Mouse (Mus musculus) right cerebral cortex, postnatal 4 days (tissue): ENCODE data around the gene Rbm12.

Experiments
- DNase-seq: peaks from one replicate; pipeline ENCODE4 v3.0.0-alpha.2; 2022

The Rbm12 gene

DNA sequence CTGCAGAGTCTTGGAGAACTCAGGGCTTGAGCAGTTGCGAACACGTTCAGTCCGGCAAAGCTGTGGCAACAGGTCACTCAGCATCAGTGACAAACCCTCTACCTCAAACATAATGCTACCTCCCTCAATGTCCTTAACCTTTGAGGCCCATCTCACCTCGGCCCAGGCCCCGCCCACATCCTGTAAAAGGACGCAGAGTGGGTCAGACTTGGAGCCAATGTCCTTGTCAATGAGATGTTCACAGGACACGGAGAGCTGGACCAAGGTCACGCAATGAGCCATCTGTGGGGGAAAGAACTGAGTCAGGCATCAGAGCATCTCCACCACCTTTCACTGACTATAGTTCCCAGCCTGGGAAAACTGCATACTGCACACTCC lies 32.6 kb downstream of the Rbm12 start:
- no peak for DNase-seq

- no peak for DNase-seq
Measured at GRCm38 (mm10) chr2:156078421-156079182, 33.2 kb downstream of the Rbm12 start.

DNA sequence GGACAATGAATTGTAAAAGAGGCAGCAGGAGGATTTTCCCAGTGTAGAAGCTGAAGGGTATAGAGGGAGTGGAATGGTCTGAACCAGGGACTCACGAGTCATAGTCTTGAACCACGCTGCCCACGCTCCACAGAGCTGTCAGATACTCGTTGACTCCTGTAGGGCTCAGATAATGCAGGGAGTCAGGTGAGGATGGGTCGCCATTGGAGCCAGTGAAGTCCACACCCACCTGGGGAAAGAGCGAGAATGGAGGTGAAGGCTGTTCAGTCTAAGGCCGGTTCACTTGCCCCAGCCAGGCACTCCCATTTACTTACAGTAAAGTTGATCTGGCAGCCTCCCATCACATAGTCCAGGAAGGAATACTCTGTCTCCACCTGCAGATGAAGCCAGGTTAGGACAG lies 34.3 kb downstream of the Rbm12 start:
- DNase-seq, result no peak

- DNase-seq, result no peak
Measured at GRCm38 (mm10) chr2:156073725-156074124, 38.1 kb downstream of the Rbm12 start.

- DNase-seq, result no peak
Measured at GRCm38 (mm10) chr2:156071236-156071635, 40.5 kb downstream of the Rbm12 start.

GRCm38 (mm10) chr2:156067916-156068315 lies 43.9 kb downstream of the Rbm12 start:
- peak; percentile 28 for DNase-seq

DNA sequence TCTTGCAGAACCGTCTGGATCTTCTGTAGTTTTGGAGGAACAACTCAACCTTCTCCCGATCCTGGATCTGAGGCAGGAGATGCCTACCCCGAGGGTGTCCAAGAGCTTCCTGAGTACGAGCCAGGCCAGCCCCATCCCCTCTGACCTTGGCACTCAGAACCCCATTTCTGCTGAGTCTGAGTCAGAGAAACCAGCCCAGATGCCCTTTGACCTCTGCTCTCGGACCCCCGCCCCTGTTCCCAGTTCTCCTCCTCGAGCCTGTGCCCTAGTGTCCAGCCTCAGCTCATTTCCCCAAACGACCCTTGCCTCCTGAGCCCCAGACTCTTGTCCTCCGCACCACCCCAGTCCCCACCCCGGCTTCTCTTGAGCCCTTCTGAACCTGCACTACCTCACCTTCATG lies 45.7 kb downstream of the Rbm12 start:
- no peak for DNase-seq

DNA sequence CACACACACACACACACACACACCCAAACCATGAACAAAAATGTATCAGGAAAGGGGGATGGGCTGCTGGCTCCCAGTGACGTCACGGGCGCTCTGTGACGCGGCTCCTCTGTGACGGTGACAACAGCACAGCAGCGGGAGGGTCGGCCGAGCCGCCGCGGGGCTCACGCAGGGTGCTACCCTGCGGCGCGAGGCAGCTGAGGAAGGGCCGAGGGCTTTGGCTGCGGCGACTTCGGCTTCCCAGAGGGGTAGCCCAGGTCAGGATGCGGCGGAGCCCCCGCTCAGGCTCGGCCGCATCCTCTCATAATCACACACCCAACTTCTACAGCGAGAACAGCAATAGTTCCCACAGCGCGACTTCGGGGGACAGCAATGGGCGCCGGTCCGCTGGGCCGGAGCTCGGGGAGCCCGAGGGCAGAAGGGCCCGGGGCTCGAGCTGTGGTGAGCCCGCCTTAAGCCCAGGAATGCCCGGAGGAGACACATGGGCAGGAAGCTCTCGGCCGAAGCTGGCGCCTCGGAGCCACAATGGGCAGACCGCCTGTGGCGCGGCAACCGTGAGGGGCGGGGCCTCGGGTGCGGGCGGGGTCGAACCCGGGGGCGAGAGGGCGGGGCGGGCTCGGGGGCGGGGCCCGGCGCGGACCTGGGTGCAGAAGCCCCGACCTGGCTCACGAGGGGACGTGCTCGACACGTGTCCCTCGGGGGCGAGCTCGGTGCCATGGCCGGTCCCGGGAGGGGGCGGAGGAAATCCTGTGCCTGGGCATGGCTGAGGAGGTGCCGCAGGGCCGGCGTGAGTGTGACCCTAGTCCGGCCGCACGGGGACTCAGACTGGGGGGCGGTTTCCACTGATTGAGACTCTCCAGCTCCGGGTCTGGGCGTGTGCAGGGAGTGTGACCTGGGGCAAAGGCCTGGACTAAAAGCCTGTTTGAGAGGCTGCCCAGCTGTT lies 46.4 kb downstream of the Rbm12 start, which contains the start of gene Spag4:
Gene Spag4, plus strand, starts transcription at position 77 of the 943 bp plus-strand sequence.
- peak; percentile 81 for DNase-seq

- DNase-seq, result no peak
Measured at GRCm38 (mm10) chr2:156052816-156053215, 59.0 kb downstream of the Rbm12 start, which contains the start of gene Fer1l4. Fer1l4 (minus strand) TSS chr2:156052947.

DNA sequence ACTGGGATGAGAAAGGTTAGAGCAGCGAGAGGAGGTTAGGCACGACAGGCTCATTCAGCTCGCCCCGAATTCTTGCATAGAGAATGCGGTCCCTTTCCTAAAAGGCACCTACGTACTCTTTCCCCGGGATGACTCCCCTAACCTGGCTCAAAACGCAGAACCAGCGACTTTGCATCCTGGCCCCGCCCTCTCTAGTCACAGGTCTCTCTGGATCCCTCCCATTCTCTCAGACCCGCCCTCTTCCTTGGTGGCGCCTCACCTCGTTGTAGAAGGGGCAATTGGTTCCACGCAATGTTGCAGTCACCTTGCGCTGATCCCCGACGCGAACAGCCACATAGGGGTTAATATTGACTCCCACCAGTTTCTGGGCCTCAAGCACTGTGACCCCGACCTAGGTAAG lies 63.8 kb downstream of the Rbm12 start:
- DNase-seq, result no peak

- DNase-seq, result no peak
Measured at GRCm38 (mm10) chr2:156042903-156043302, 68.9 kb downstream of the Rbm12 start.
